21 mouse cellular contexts compared by ENCODE assay signal in the genomic region with DNA sequence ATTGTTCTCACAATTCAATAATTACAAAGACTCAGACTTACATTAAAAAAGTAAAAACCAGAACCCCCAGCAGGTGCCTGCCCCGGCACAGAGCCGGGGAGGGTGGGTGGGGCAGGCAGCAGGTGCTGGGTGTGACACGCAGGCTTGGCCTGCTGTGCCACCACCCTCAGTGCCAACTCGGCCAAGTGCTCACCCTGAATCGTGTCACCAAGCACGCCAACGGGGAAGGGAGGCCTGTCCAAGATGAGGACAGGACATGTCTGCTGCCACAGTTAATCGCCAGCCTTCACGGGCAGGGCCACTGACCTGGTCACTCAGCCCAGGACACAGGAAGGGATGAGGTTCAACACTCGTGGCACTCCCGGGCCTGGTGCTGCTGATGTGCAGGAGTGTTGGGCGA. TPM values are rescaled to one million over a fixed set of nuclear protein-coding genes. Genes with fewer than 3 reads are reported as not detected.
DNase-seq lines count a peak whose midpoint lies in the region; ATAC-seq and TF ChIP-seq lines count a peak whose summit lies in the region.
"Had no signal": no experiment of that assay in that cellular context is flagged by ENCODE, and none has a peak within 500 bp of the region (broad histone marks: within the 10 kb centered on the region; RNA-seq: fewer than 3 reads in every experiment).

No protein-coding gene starts in this region.

- H3K4me2 ChIP-seq in stomach, postnatal 0 days (replicated peaks; ENCODE audit: low read depth) = no peak overlapping the region
- H3K4me2 ChIP-seq: embryonic facial prominence, embryonic 12.5 days; hindbrain, embryonic 15.5 days; midbrain, embryonic 11.5 days had no signal

- 90% methylated on average over 12 of the region's 12 CpGs for WGBS in stomach, postnatal 0 days

- no peak overlapping the region for H3K4me3 ChIP-seq in stomach, postnatal 0 days (ENCODE audit: low read depth, low read length)
- H3K4me3 ChIP-seq: embryonic facial prominence, embryonic 12.5 days; erythroblast, embryonic 14.5 days; hindbrain, embryonic 15.5 days; left cerebral cortex, adult 2 months had no signal

- no peak for TF ChIP-seq CTCF in stomach, postnatal 0 days (IDR thresholded peaks at IDR 0.05; ENCODE audit: low read depth)

- DNase-seq in cerebellum, postnatal 10 days = no peak
- DNase-seq in cerebellum, adult 11-12 months = peak; percentile 66
- peak; percentile 66 for DNase-seq in cerebellum, adult 9-11 months
- DNase-seq in gastrocnemius, postnatal 14 days = peak; percentile 80
- no peak for DNase-seq in stomach, postnatal 0 days (ENCODE audit: low spot score)
- DNase-seq: kidney, adult 8-10 months; kidney, postnatal 10 days; liver had no signal

- no peak overlapping the region for H3K27ac ChIP-seq in stomach, postnatal 0 days (replicated peaks)
- H3K27ac ChIP-seq: embryonic facial prominence, embryonic 12.5 days; hindbrain, embryonic 15.5 days; left cerebral cortex, adult 2 months; macrophage had no signal

- no peak for TF ChIP-seq EP300 in stomach, postnatal 0 days (optimal IDR thresholded peaks at IDR 0.05)

- no peaks in the 10 kb centered on the region for H3K27me3 ChIP-seq in stomach, postnatal 0 days (ENCODE audit: control insufficient read depth, insufficient read depth, low read length)
- H3K27me3 ChIP-seq: embryonic facial prominence, embryonic 12.5 days; hindbrain, embryonic 15.5 days had no signal

- H3K9me3 ChIP-seq in stomach, postnatal 0 days (ENCODE audit: control insufficient read depth, low read length) = no peaks in the 10 kb centered on the region
- H3K9me3 ChIP-seq: embryonic facial prominence, embryonic 12.5 days; hindbrain, embryonic 15.5 days had no signal

- H3K9ac ChIP-seq in stomach, postnatal 0 days (ENCODE audit: low read length) = no peak overlapping the region
- H3K9ac ChIP-seq: embryonic facial prominence, embryonic 12.5 days; hindbrain, embryonic 15.5 days had no signal

- intact Hi-C loops in gastrocnemius, postnatal 14 days (cut with DNase I; ENCODE audit: low total_unique reads) = no loop called here

- no peaks in the 10 kb centered on the region for H3K4me1 ChIP-seq in stomach, postnatal 0 days (replicated peaks; ENCODE audit: control insufficient read depth, insufficient read depth)
- H3K4me1 ChIP-seq: hindbrain, embryonic 15.5 days had no signal

- H3K36me3 ChIP-seq in stomach, postnatal 0 days (ENCODE audit: control insufficient read depth, insufficient read depth, low read length) = peaks cover 55% of the 10 kb centered on the region

- ATAC-seq in cerebellum, adult (ENCODE audit: insufficient number of reproducible peaks, low FRiP score, low TSS enrichment) = peak; percentile 23; the same call in 1 of the 2 replicates
- ATAC-seq in erythroblast, adult 5-6 weeks (replicated peaks; ENCODE audit: low FRiP score, poor library complexity, severe bottlenecking) = no peak
- no peak for ATAC-seq in stomach, postnatal 0 days (ENCODE audit: low FRiP score, low TSS enrichment)
- ATAC-seq: CD4-positive, CD25-positive, alpha-beta regulatory T cell, adult 4 months; forebrain, embryonic 14.5 days; lung, postnatal 0 days had no signal

RNA-seq across cellular contexts. Expression of a gene that starts 22.1 kb away (rescaled TPM):
- under 1 TPM in 1 of 2 experiments, not detected in 1; 0.25 TPM for total RNA-seq in gastrocnemius, postnatal 14 days (2021)
- not detected in 2 replicates for total RNA-seq in erythroblast, adult 5-6 weeks (2015; ENCODE audit: low replicate concordance)
- total RNA-seq in erythroblast, adult 5-6 weeks (2017; ENCODE audit: low replicate concordance) = not detected in 2 replicates
- 0.22 TPM in 2 replicates for polyA plus RNA-seq in stomach, postnatal 0 days (2015; fragmentation: Nextera tagmentation; extraction: Ambion mirVana)
- total RNA-seq: adrenal gland, adult 18-20 months; hematopoietic stem cell, adult 5-6 weeks had no signal
- polyA plus RNA-seq: CD4-positive, CD25-positive, alpha-beta regulatory T cell, adult 4 months; macrophage had no signal

Comparison
In these comparisons a context has a peak if more than half of its experiments do, and no peak if none do; other contexts are left out.
1. DNase-seq: peak in cerebellum, adult 11-12 months (single experiment), cerebellum, adult 9-11 months (single experiment) and gastrocnemius, postnatal 14 days (single experiment); none in cerebellum, postnatal 10 days (0 of 2) and stomach, postnatal 0 days (single experiment).